10 mouse cellular contexts compared by ENCODE assay signal in the genomic region with DNA sequence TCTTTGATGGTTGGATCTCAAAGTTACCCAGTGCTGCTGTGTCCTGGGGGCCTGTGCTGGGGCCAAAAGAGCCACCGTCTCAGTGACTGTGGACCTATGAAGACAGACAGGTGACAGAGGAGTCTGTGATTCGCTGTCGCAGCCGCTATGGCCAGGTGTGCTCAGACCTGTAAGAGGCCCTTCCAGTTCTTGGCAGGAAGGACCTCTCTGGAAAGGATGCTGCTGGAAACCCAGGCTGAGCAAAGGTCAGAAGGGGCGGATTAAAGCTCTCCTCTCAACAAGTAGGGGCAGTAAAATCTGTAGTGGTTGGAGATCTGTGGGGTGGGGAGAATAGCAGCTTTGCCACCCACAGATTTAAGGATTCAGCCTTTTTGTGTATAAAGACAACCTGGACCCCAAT. TPM values are rescaled to one million over a fixed set of nuclear protein-coding genes. Genes with fewer than 3 reads are reported as not detected.
DNase-seq lines count a peak whose midpoint lies in the region; ATAC-seq and TF ChIP-seq lines count a peak whose summit lies in the region.
"Had no signal": no experiment of that assay in that cellular context is flagged by ENCODE, and none has a peak within 500 bp of the region (broad histone marks: within the 10 kb centered on the region; RNA-seq: fewer than 3 reads in every experiment).

No protein-coding gene starts in this region.

- H3K79me2 ChIP-seq in heart, adult 2 months (replicated peaks; ENCODE audit: control insufficient read depth, insufficient read depth, low read length) = no peaks in the 10 kb centered on the region

- no peak for TF ChIP-seq POLR2A in ES-Bruce4 (IDR thresholded peaks at IDR 0.05; ENCODE audit: insufficient read depth, low read length)
- no peak for TF ChIP-seq POLR2A in heart, adult 2 months (IDR thresholded peaks at IDR 0.05; ENCODE audit: insufficient read depth, low read depth, low read length)

- TF ChIP-seq EP300 in ES-Bruce4 (IDR thresholded peaks at IDR 0.05; ENCODE audit: insufficient read depth, low read depth, low read length) = no peak
- no peak for TF ChIP-seq EP300 in heart, adult 2 months (IDR thresholded peaks at IDR 0.05; ENCODE audit: insufficient read depth, low read depth, low read length)

- no peak for TF ChIP-seq CTCF in ES-Bruce4 (IDR thresholded peaks at IDR 0.05; ENCODE audit: low read depth, low read length)
- TF ChIP-seq CTCF in heart, adult 2 months (IDR thresholded peaks at IDR 0.05) = no peak

- ATAC-seq in hindbrain, embryonic 12.5 days (ENCODE audit: low FRiP score) = no peak
- ATAC-seq in midbrain, embryonic 13.5 days = no peak

- peak overlapping the region; percentile 50 for H3K9ac ChIP-seq in ES-Bruce4 (ENCODE audit: low read depth, poor library complexity, severe bottlenecking)
- H3K9ac ChIP-seq in hindbrain, embryonic 12.5 days = peak overlapping the region; percentile 48; the same call in 1 of the 2 replicates
- H3K9ac ChIP-seq in midbrain, embryonic 13.5 days (replicated peaks) = peak overlapping the region; percentile 61
- no peak overlapping the region for H3K9ac ChIP-seq in heart, adult 2 months (ENCODE audit: low read depth, low read length)

- no peaks in the 10 kb centered on the region for H3K36me3 ChIP-seq in ES-Bruce4 (ENCODE audit: control insufficient read depth, insufficient read depth, low read length, poor library complexity, severe bottlenecking)
- H3K36me3 ChIP-seq in embryonic facial prominence, embryonic 10.5 days (replicated peaks) = no peaks in the 10 kb centered on the region
- H3K36me3 ChIP-seq in hindbrain, embryonic 12.5 days = no peaks in the 10 kb centered on the region
- H3K36me3 ChIP-seq in midbrain, embryonic 13.5 days = no peaks in the 10 kb centered on the region
- H3K36me3 ChIP-seq in heart, adult 2 months (ENCODE audit: control insufficient read depth, insufficient read depth, low read length) = no peaks in the 10 kb centered on the region
- H3K36me3 ChIP-seq: G1E; lung, embryonic 15.5 days had no signal

- intact Hi-C loops in heart, adult 2 months (cut with DNase I) = no loop called here

- DNase-seq in embryonic facial prominence, embryonic 10.5 days (ENCODE audit: low spot score) = no peak
- DNase-seq in layer of hippocampus, adult 9-11 months = no peak
- no peak for DNase-seq in heart, adult 2 months
- DNase-seq in thymus, postnatal 25 days = no peak

- H3K9me3 ChIP-seq in ES-Bruce4 (replicated peaks; ENCODE audit: control insufficient read depth, insufficient read depth, low read length, poor library complexity, severe bottlenecking) = no peaks in the 10 kb centered on the region
- H3K9me3 ChIP-seq in embryonic facial prominence, embryonic 10.5 days = no peaks in the 10 kb centered on the region
- no peaks in the 10 kb centered on the region for H3K9me3 ChIP-seq in hindbrain, embryonic 12.5 days (replicated peaks)
- no peaks in the 10 kb centered on the region for H3K9me3 ChIP-seq in midbrain, embryonic 13.5 days
- H3K9me3 ChIP-seq: G1E; lung, embryonic 15.5 days had no signal

- WGBS in embryonic facial prominence, embryonic 10.5 days = 43% methylated on average over 5 of the region's 5 CpGs
- 55% methylated on average over 5 of the region's 5 CpGs for WGBS in hindbrain, embryonic 12.5 days
- 48% methylated on average over 5 of the region's 5 CpGs for WGBS in midbrain, embryonic 13.5 days
- WGBS in heart, adult 2 months = 83% methylated on average over 5 of the region's 5 CpGs

- H3K27me3 ChIP-seq in ES-Bruce4 (ENCODE audit: control insufficient read depth, insufficient read depth, low read length, poor library complexity, severe bottlenecking) = no peaks in the 10 kb centered on the region
- peaks cover 94% of the 10 kb centered on the region for H3K27me3 ChIP-seq in embryonic facial prominence, embryonic 10.5 days (replicated peaks; ENCODE audit: low read depth, poor library complexity, severe bottlenecking)
- peaks cover 25% of the 10 kb centered on the region for H3K27me3 ChIP-seq in hindbrain, embryonic 12.5 days
- peaks cover 3% of the 10 kb centered on the region; the same call in 1 of the 2 replicates for H3K27me3 ChIP-seq in midbrain, embryonic 13.5 days
- H3K27me3 ChIP-seq in heart, adult 2 months (ENCODE audit: control insufficient read depth, insufficient read depth, low read length) = no peaks in the 10 kb centered on the region

- peaks cover 6% of the 10 kb centered on the region for H3K4me1 ChIP-seq in ES-Bruce4 (ENCODE audit: control insufficient read depth, insufficient read depth, low read length)
- peaks cover 70% of the 10 kb centered on the region for H3K4me1 ChIP-seq in embryonic facial prominence, embryonic 10.5 days
- H3K4me1 ChIP-seq in hindbrain, embryonic 12.5 days = peaks cover 63% of the 10 kb centered on the region
- peaks cover 61% of the 10 kb centered on the region for H3K4me1 ChIP-seq in midbrain, embryonic 13.5 days (replicated peaks)
- H3K4me1 ChIP-seq in heart, adult 2 months (ENCODE audit: control insufficient read depth, insufficient read depth, low read length) = peaks cover 1% of the 10 kb centered on the region; the same call in 1 of the 2 replicates

- no peak overlapping the region for H3K27ac ChIP-seq in ES-Bruce4 (ENCODE audit: insufficient read depth, low read length)
- peak overlapping the region; percentile 21; the same call in 1 of the 2 replicates for H3K27ac ChIP-seq in embryonic facial prominence, embryonic 10.5 days (replicated peaks)
- H3K27ac ChIP-seq in hindbrain, embryonic 12.5 days = peak overlapping the region; percentile 94; the same call in 1 of the 2 replicates
- H3K27ac ChIP-seq in midbrain, embryonic 13.5 days = peak overlapping the region; percentile 75; the same call in 1 of the 2 replicates
- no peak overlapping the region for H3K27ac ChIP-seq in heart, adult 2 months
- H3K27ac ChIP-seq: lung, embryonic 15.5 days had no signal

- no peak overlapping the region for H3K4me3 ChIP-seq in ES-Bruce4 (ENCODE audit: low read depth, low read length)
- no peak overlapping the region; the same call in 1 of the 2 replicates for H3K4me3 ChIP-seq in embryonic facial prominence, embryonic 10.5 days
- no peak overlapping the region for H3K4me3 ChIP-seq in hindbrain, embryonic 12.5 days
- no peak overlapping the region for H3K4me3 ChIP-seq in midbrain, embryonic 13.5 days (replicated peaks)
- H3K4me3 ChIP-seq in heart, adult 2 months = no peak overlapping the region
- H3K4me3 ChIP-seq: myocyte had no signal

- peak overlapping the region; percentile 54 for H3K4me2 ChIP-seq in hindbrain, embryonic 12.5 days (replicated peaks)
- H3K4me2 ChIP-seq in midbrain, embryonic 13.5 days (replicated peaks) = peak overlapping the region; percentile 56; the same call in 1 of the 2 replicates

RNA-seq across cellular contexts. Expression of a gene that starts 7.7 kb away (rescaled TPM):
- polyA plus RNA-seq in ES-Bruce4 (2011; ENCODE audit: insufficient read depth, insufficient read length, low read depth, missing spikeins) = 31.2 and 33.2 TPM in 2 replicates
- polyA plus RNA-seq in embryonic facial prominence, embryonic 10.5 days (2016; fragmentation: Nextera tagmentation; extraction: Ambion mirVana) = 72.5 and 95.2 TPM in 2 replicates
- polyA plus RNA-seq in hindbrain, embryonic 12.5 days (2016; fragmentation: Nextera tagmentation; extraction: Ambion mirVana) = 142 and 180 TPM in 2 replicates
- 136 and 138 TPM in 2 replicates for polyA plus RNA-seq in midbrain, embryonic 13.5 days (2015; fragmentation: Nextera tagmentation; extraction: Ambion mirVana)
- 10 to 100 TPM; 25.2 to 33.2 TPM for total RNA-seq in heart, adult 2 months (2021)
- 34.4 and 42.7 TPM in 2 replicates for polyA plus RNA-seq in heart, adult 2 months (2012; rRNA removed)
- total RNA-seq: G1E had no signal
- polyA plus RNA-seq: G1E had no signal

Comparison
In these comparisons a context has a peak if more than half of its experiments do, and no peak if none do; other contexts are left out.
1. H3K27ac ChIP-seq: peak in embryonic facial prominence, embryonic 10.5 days (single experiment), hindbrain, embryonic 12.5 days (single experiment) and midbrain, embryonic 13.5 days (single experiment); none in ES-Bruce4 (single experiment) and heart, adult 2 months (single experiment).